Mouse (Mus musculus): ENCODE results near the gene Spag8. TPM values are rescaled to one million over a fixed set of nuclear protein-coding genes. Genes with fewer than 3 reads are reported as not detected.

The Spag8 gene
- polyA plus RNA-seq, 1 experiment from 2014 or later = 6.9 TPM

GRCm38 (mm10) chr4:43629106-43629817 lies 24.1 kb downstream of the Spag8 start:
- Histone ChIP-seq H3K4me3 (no peak overlapping the region), H3K4me1 (replicated peaks) (peaks cover 49% of the 10 kb centered on the region), H3K9me3 (0 out of 2 replicates have a peak, but pooled peaks cover 6% of the 10 kb centered on the region), H3K9ac (no peak overlapping the region), H3K27ac (replicated peaks) (no peak overlapping the region), H3K4me2 (peak overlapping the region; percentile 38), H3K36me3 (no peaks in the 10 kb centered on the region), H3K27me3 (no peaks in the 10 kb centered on the region)
- ATAC-seq (ENCODE audit: low FRiP score, low read depth) = no peak
- WGBS = 41% methylated on average over 20 of the region's 20 CpGs

GRCm38 (mm10) chr4:43620146-43620778 lies 33.1 kb downstream of the Spag8 start:
- Histone ChIP-seq H3K36me3 (no peaks in the 10 kb centered on the region), H3K9ac (no peak overlapping the region), H3K27ac (replicated peaks) (no peak overlapping the region), H3K9me3 (0 out of 2 replicates have a peak, but pooled peaks cover 2% of the 10 kb centered on the region), H3K4me1 (replicated peaks) (no peaks in the 10 kb centered on the region), H3K27me3 (no peaks in the 10 kb centered on the region), H3K4me2 (no peak overlapping the region), H3K4me3 (no peak overlapping the region)
- 90% methylated on average over 4 of the region's 4 CpGs for WGBS
- ATAC-seq (ENCODE audit: low FRiP score, low read depth) = no peak

- no peak overlapping the region for H3K9ac ChIP-seq
- WGBS = 70% methylated on average over 3 of the region's 3 CpGs
- H3K4me1 ChIP-seq (replicated peaks) = no peaks in the 10 kb centered on the region
- ATAC-seq (ENCODE audit: low FRiP score, low read depth) = no peak
- no peaks in the 10 kb centered on the region for H3K27me3 ChIP-seq
- no peak overlapping the region for H3K4me2 ChIP-seq
- H3K4me3 ChIP-seq = no peak overlapping the region
- H3K9me3 ChIP-seq = no peaks in the 10 kb centered on the region
- no peaks in the 10 kb centered on the region for H3K36me3 ChIP-seq
- no peak overlapping the region for H3K27ac ChIP-seq (replicated peaks)
Observed at GRCm38 (mm10) chr4:43613060-43613730, 40.2 kb downstream of the Spag8 start.

- no peaks in the 10 kb centered on the region for H3K9me3 ChIP-seq
- H3K4me1 ChIP-seq (replicated peaks) = no peaks in the 10 kb centered on the region
- no peak overlapping the region for H3K4me3 ChIP-seq
- no peaks in the 10 kb centered on the region for H3K36me3 ChIP-seq
- no peak overlapping the region for H3K4me2 ChIP-seq
- no peak overlapping the region for H3K27ac ChIP-seq (replicated peaks)
- H3K9ac ChIP-seq = no peak overlapping the region
- WGBS = 78% methylated on average over 10 of the region's 10 CpGs
- no peak for ATAC-seq (ENCODE audit: low FRiP score, low read depth)
- no peaks in the 10 kb centered on the region for H3K27me3 ChIP-seq
Observed at GRCm38 (mm10) chr4:43612534-43612933, 40.9 kb downstream of the Spag8 start.

- Histone ChIP-seq H3K9me3 (no peaks in the 10 kb centered on the region), H3K36me3 (no peaks in the 10 kb centered on the region), H3K4me3 (no peak overlapping the region), H3K27me3 (no peaks in the 10 kb centered on the region), H3K9ac (no peak overlapping the region), H3K4me2 (no peak overlapping the region), H3K4me1 (replicated peaks) (no peaks in the 10 kb centered on the region), H3K27ac (replicated peaks) (no peak overlapping the region)
- 80% methylated on average over 9 of the region's 9 CpGs for WGBS
- ATAC-seq (ENCODE audit: low FRiP score, low read depth) = no peak
Observed at GRCm38 (mm10) chr4:43604751-43605685, 48.4 kb downstream of the Spag8 start.

- H3K9ac ChIP-seq = no peak overlapping the region
- no peak for ATAC-seq (ENCODE audit: low FRiP score, low read depth)
- H3K9me3 ChIP-seq = no peaks in the 10 kb centered on the region
- H3K36me3 ChIP-seq = no peaks in the 10 kb centered on the region
- 73% methylated on average over 3 of the region's 3 CpGs for WGBS
- H3K4me2 ChIP-seq = no peak overlapping the region
- H3K27me3 ChIP-seq = no peaks in the 10 kb centered on the region
- no peak overlapping the region for H3K27ac ChIP-seq (replicated peaks)
- H3K4me3 ChIP-seq = no peak overlapping the region
- no peaks in the 10 kb centered on the region for H3K4me1 ChIP-seq (replicated peaks)
Observed at GRCm38 (mm10) chr4:43604099-43604498, 49.3 kb downstream of the Spag8 start.

Small RNA genes lying within 50 kb of the gene (microRNA-seq; reads per million reads assigned to microRNA genes)
- gene Gm25262 = not detected

Other genes starting within 250 kb of the Spag8 start
- 0.79 and 1.5 TPM in 2 replicates for gene Fam166b, start 224.5 kb downstream of the Spag8 start, polyA plus RNA-seq (2015; fragmentation: Nextera tagmentation; extraction: Ambion mirVana)
- gene Tesk1, start 211.7 kb downstream of the Spag8 start, polyA plus RNA-seq (2015; fragmentation: Nextera tagmentation; extraction: Ambion mirVana) = 16.2 and 16.8 TPM in 2 replicates
- gene Cd72, start 199.0 kb downstream of the Spag8 start, polyA plus RNA-seq (2015; fragmentation: Nextera tagmentation; extraction: Ambion mirVana) = 5.3 and 5.7 TPM in 2 replicates
- gene Sit1, start 169.9 kb downstream of the Spag8 start, polyA plus RNA-seq (2015; fragmentation: Nextera tagmentation; extraction: Ambion mirVana) = 0.13 TPM in 1 of 2 replicates, not detected in the other
- gene Ccdc107, start 160.7 kb downstream of the Spag8 start, polyA plus RNA-seq (2015; fragmentation: Nextera tagmentation; extraction: Ambion mirVana) = 79.2 and 84.0 TPM in 2 replicates
- 8.1 and 8.5 TPM in 2 replicates for gene Arhgef39, start 153.9 kb downstream of the Spag8 start, polyA plus RNA-seq (2015; fragmentation: Nextera tagmentation; extraction: Ambion mirVana)
- gene Car9, start 146.6 kb downstream of the Spag8 start, polyA plus RNA-seq (2015; fragmentation: Nextera tagmentation; extraction: Ambion mirVana) = 0.13 and 0.27 TPM in 2 replicates
- gene Tpm2, start 129.8 kb downstream of the Spag8 start, polyA plus RNA-seq (2015; fragmentation: Nextera tagmentation; extraction: Ambion mirVana) = 10.9 and 13.3 TPM in 2 replicates
- gene Creb3, start 91.3 kb downstream of the Spag8 start, polyA plus RNA-seq (2015; fragmentation: Nextera tagmentation; extraction: Ambion mirVana) = 76.8 and 79.5 TPM in 2 replicates
- gene Tln1, start 90.9 kb downstream of the Spag8 start, polyA plus RNA-seq (2015; fragmentation: Nextera tagmentation; extraction: Ambion mirVana) = 66.2 and 69.2 TPM in 2 replicates
- 18.8 and 22.8 TPM in 2 replicates for gene Rgp1, start 74.9 kb downstream of the Spag8 start, polyA plus RNA-seq (2015; fragmentation: Nextera tagmentation; extraction: Ambion mirVana)
- 55.3 and 63.4 TPM in 2 replicates for gene Gba2, start 74.7 kb downstream of the Spag8 start, polyA plus RNA-seq (2015; fragmentation: Nextera tagmentation; extraction: Ambion mirVana)
- 1.2 and 1.6 TPM in 2 replicates for gene Msmp, start 69.1 kb downstream of the Spag8 start, polyA plus RNA-seq (2015; fragmentation: Nextera tagmentation; extraction: Ambion mirVana)
- gene Npr2, start 21.7 kb downstream of the Spag8 start, polyA plus RNA-seq (2015; fragmentation: Nextera tagmentation; extraction: Ambion mirVana) = 13.2 TPM in 2 replicates
- gene Hint2, start 2.9 kb upstream of the Spag8 start, polyA plus RNA-seq (2015; fragmentation: Nextera tagmentation; extraction: Ambion mirVana) = 73.0 and 80.2 TPM in 2 replicates
- gene Tmem8b, start 15.4 kb upstream of the Spag8 start, polyA plus RNA-seq (2015; fragmentation: Nextera tagmentation; extraction: Ambion mirVana) = 14.2 and 15.4 TPM in 2 replicates
- gene Fam221b, start 15.6 kb upstream of the Spag8 start, polyA plus RNA-seq (2015; fragmentation: Nextera tagmentation; extraction: Ambion mirVana) = 1.5 and 1.9 TPM in 2 replicates
- not detected in 2 replicates for gene Olfr70, start 47.2 kb upstream of the Spag8 start, polyA plus RNA-seq (2015; fragmentation: Nextera tagmentation; extraction: Ambion mirVana)
- not detected in 2 replicates for gene Olfr71, start 56.7 kb upstream of the Spag8 start, polyA plus RNA-seq (2015; fragmentation: Nextera tagmentation; extraction: Ambion mirVana)
- 0.39 and 0.64 TPM in 2 replicates for gene Hrct1, start 73.6 kb upstream of the Spag8 start, polyA plus RNA-seq (2015; fragmentation: Nextera tagmentation; extraction: Ambion mirVana)
- 0.10 TPM in 1 of 2 replicates, not detected in the other for gene Spaar, start 76.4 kb upstream of the Spag8 start, polyA plus RNA-seq (2015; fragmentation: Nextera tagmentation; extraction: Ambion mirVana)
- not detected in 2 replicates for gene Olfr159, start 117.4 kb upstream of the Spag8 start, polyA plus RNA-seq (2015; fragmentation: Nextera tagmentation; extraction: Ambion mirVana)
- gene Olfr156, start 170.3 kb upstream of the Spag8 start, polyA plus RNA-seq (2015; fragmentation: Nextera tagmentation; extraction: Ambion mirVana) = not detected in 2 replicates
- gene Olfr157, start 186.6 kb upstream of the Spag8 start, polyA plus RNA-seq (2015; fragmentation: Nextera tagmentation; extraction: Ambion mirVana) = not detected in 2 replicates
- gene Olfr155, start 198.0 kb upstream of the Spag8 start, polyA plus RNA-seq (2015; fragmentation: Nextera tagmentation; extraction: Ambion mirVana) = not detected in 2 replicates
- 5.4 TPM in 2 replicates for gene Reck, start 221.9 kb upstream of the Spag8 start, polyA plus RNA-seq (2015; fragmentation: Nextera tagmentation; extraction: Ambion mirVana)